Mouse (Mus musculus): Measurements from ENCODE around the gene Plk5.

GRCm38 (mm10) chr10:80339941-80340750 lies 16.1 kb upstream of the Plk5 start:
- TF ChIP-seq CTCF (IDR thresholded peaks at IDR 0.05; ENCODE audit: insufficient read depth, low read length) (peak; percentile 90), POLR2A (IDR thresholded peaks at IDR 0.05; ENCODE audit: borderline replicate concordance, extremely low read depth, low read depth, low read length) (no peak; the same call in 1 of the 2 replicates)

All from lung, adult 2 months (tissue).